Mouse (Mus musculus): Measurements from ENCODE around the gene Pnpla1.

DNA sequence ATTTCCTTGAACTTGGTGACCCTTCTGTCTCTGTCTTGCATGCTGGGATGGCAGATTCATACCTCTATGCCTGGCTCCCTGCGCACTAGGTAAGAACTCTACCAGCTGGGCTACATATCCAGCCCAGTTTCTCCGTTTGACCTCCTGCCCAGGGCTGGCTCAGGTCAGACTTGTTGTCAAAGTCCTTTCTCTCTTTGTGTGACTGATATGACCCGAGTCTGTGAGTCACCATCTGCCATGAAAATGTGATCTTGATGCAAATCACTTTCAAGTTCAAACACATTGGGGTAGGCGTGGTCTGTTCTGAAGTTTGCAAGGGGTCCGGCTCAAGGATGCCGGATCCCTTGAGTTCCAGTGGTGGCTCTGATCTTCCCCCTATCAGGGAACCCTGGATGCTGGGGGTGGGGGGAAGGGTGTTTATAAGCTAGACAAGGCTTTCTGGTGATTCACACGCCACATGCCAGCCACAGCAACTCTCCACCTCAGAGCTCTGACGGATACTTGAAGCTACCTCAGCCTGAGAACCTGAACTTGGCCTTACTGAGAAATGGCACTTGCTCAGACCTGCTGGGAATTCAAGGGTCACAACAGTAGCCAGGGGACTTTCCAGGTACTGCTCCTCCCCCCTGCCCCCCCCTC lies 66.9 kb downstream of the Pnpla1 start:
- no peak for TF ChIP-seq CTCF (IDR thresholded peaks at IDR 0.05; ENCODE audit: low read depth)
- no peak for TF ChIP-seq EP300 (IDR thresholded peaks at IDR 0.05; ENCODE audit: low read depth)

All from liver, postnatal 0 days (tissue).